Mouse (Mus musculus) T-helper 17 cell (primary cell): ENCODE results near the gene Zfp277.

Experiments used
- in situ Hi-C, 2 experiments: fragments of 300-600 bp; cut with MboI, MseI; formaldehyde crosslinking; loops; 1 replicate in 1 of 2; 2 replicates in 1 of 2; pipeline ENCODE4 v1.15.1; 2025; ENCODE audit warnings: high pct_unique_total_duplicates in 2 of 2

Zfp277 gene

GRCm38 (mm10) chr12:40268313-40268712 is 177.4 kb downstream of the Zfp277 start:
- in situ Hi-C loops: no loop called here
